Mouse (Mus musculus): ENCODE data around the gene Atp8b5. TPM values are rescaled to one million over a fixed set of nuclear protein-coding genes. Genes with fewer than 3 reads are reported as not detected.

Gene Atp8b5
- polyA plus RNA-seq, 1 experiment from 2014 or later, result 0.27 TPM

GRCm38 (mm10) chr4:43418973-43419656, 152.2 kb downstream of the Atp8b5 start:
- H3K9ac ChIP-seq, result no peak overlapping the region

GRCm38 (mm10) chr4:43419801-43420281, 152.9 kb downstream of the Atp8b5 start:
- Histone ChIP-seq H3K9ac (no peak overlapping the region), H3K4me2 (no peak overlapping the region), H3K4me3 (replicated peaks) (no peak overlapping the region), H3K4me1 (0 out of 2 replicates have a peak, but pooled peaks cover 6% of the 10 kb centered on the region), H3K27ac (peak overlapping the region; percentile 21; the same call in 1 of the 2 replicates), H3K9me3 (no peaks in the 10 kb centered on the region), H3K36me3 (peaks cover 44% of the 10 kb centered on the region), H3K27me3 (replicated peaks) (no peaks in the 10 kb centered on the region)
- 62% methylated on average over 9 of the region's 9 CpGs for WGBS
- ATAC-seq (ENCODE audit: insufficient read depth, low FRiP score, low read depth), result no peak

More at GRCm38 (mm10) chr4:43418973-43419656, 152.2 kb downstream of the Atp8b5 start:
- no peaks in the 10 kb centered on the region for H3K27me3 ChIP-seq (replicated peaks)
- H3K4me3 ChIP-seq (replicated peaks), result no peak overlapping the region
- no peak overlapping the region for H3K4me2 ChIP-seq
- H3K9me3 ChIP-seq, result no peaks in the 10 kb centered on the region
- 62% methylated on average over 15 of the region's 15 CpGs for WGBS
- no peak for ATAC-seq (ENCODE audit: insufficient read depth, low FRiP score, low read depth)
- H3K4me1 ChIP-seq, result 0 out of 2 replicates have a peak, but pooled peaks cover 6% of the 10 kb centered on the region
- H3K27ac ChIP-seq, result peak overlapping the region; percentile 21; the same call in 1 of the 2 replicates
- H3K36me3 ChIP-seq, result peaks cover 39% of the 10 kb centered on the region

GRCm38 (mm10) chr4:43420305-43420704, 153.3 kb downstream of the Atp8b5 start:
- Histone ChIP-seq H3K9me3 (no peaks in the 10 kb centered on the region), H3K36me3 (peaks cover 45% of the 10 kb centered on the region), H3K4me3 (replicated peaks) (no peak overlapping the region), H3K4me2 (no peak overlapping the region), H3K9ac (no peak overlapping the region), H3K4me1 (peaks cover 8% of the 10 kb centered on the region; the same call in 1 of the 2 replicates), H3K27ac (0 out of 2 replicates have a peak overlapping the region, but pooled peaks have one; percentile 21), H3K27me3 (replicated peaks) (no peaks in the 10 kb centered on the region)
- 4% methylated on average over 6 of the region's 6 CpGs for WGBS
- ATAC-seq (ENCODE audit: insufficient read depth, low FRiP score, low read depth), result no peak

- Histone ChIP-seq H3K9me3 (no peaks in the 10 kb centered on the region), H3K27me3 (replicated peaks) (peaks cover 8% of the 10 kb centered on the region), H3K4me2 (no peak overlapping the region), H3K9ac (no peak overlapping the region), H3K4me1 (peaks cover 13% of the 10 kb centered on the region), H3K36me3 (peaks cover 32% of the 10 kb centered on the region), H3K27ac (no peak overlapping the region), H3K4me3 (replicated peaks) (no peak overlapping the region)
- ATAC-seq (ENCODE audit: insufficient read depth, low FRiP score, low read depth), result no peak
- WGBS, result 73% methylated on average over 28 of the region's 28 CpGs
Observed at GRCm38 (mm10) chr4:43421632-43422240, 154.8 kb downstream of the Atp8b5 start.

Other genes starting within 250 kb of the Atp8b5 start
- gene Pigo, start 241.3 kb upstream of the Atp8b5 start, polyA plus RNA-seq (2015; fragmentation: Nextera tagmentation; extraction: Ambion mirVana), result 21.7 and 22.6 TPM in 2 replicates
- gene Stoml2, start 235.4 kb upstream of the Atp8b5 start, polyA plus RNA-seq (2015; fragmentation: Nextera tagmentation; extraction: Ambion mirVana), result 303 TPM in 2 replicates
- 11.9 and 13.2 TPM in 2 replicates for gene Fam214b, start 220.9 kb upstream of the Atp8b5 start, polyA plus RNA-seq (2015; fragmentation: Nextera tagmentation; extraction: Ambion mirVana)
- 7.8 and 9.1 TPM in 2 replicates for gene Unc13b, start 208.2 kb upstream of the Atp8b5 start, polyA plus RNA-seq (2015; fragmentation: Nextera tagmentation; extraction: Ambion mirVana)
- 16.3 and 17.2 TPM in 2 replicates for gene Rusc2, start 114.8 kb downstream of the Atp8b5 start, polyA plus RNA-seq (2015; fragmentation: Nextera tagmentation; extraction: Ambion mirVana)
- 0.22 TPM in 1 of 2 replicates, not detected in the other for gene Fam166b, start 162.0 kb downstream of the Atp8b5 start, polyA plus RNA-seq (2015; fragmentation: Nextera tagmentation; extraction: Ambion mirVana)
- gene Tesk1, start 174.8 kb downstream of the Atp8b5 start, polyA plus RNA-seq (2015; fragmentation: Nextera tagmentation; extraction: Ambion mirVana), result 6.2 and 7.4 TPM in 2 replicates
- gene Cd72, start 187.5 kb downstream of the Atp8b5 start, polyA plus RNA-seq (2015; fragmentation: Nextera tagmentation; extraction: Ambion mirVana), result 3.3 and 5.2 TPM in 2 replicates
- gene Sit1, start 216.6 kb downstream of the Atp8b5 start, polyA plus RNA-seq (2015; fragmentation: Nextera tagmentation; extraction: Ambion mirVana), result not detected in 2 replicates
- gene Ccdc107, start 225.7 kb downstream of the Atp8b5 start, polyA plus RNA-seq (2015; fragmentation: Nextera tagmentation; extraction: Ambion mirVana), result 104 and 105 TPM in 2 replicates
- 44.5 and 52.0 TPM in 2 replicates for gene Arhgef39, start 232.5 kb downstream of the Atp8b5 start, polyA plus RNA-seq (2015; fragmentation: Nextera tagmentation; extraction: Ambion mirVana)
- gene Car9, start 239.8 kb downstream of the Atp8b5 start, polyA plus RNA-seq (2015; fragmentation: Nextera tagmentation; extraction: Ambion mirVana), result 30.9 and 45.8 TPM in 2 replicates